Mouse (Mus musculus) hindbrain, embryonic 11.5 days (tissue): ENCODE measurements around the gene Srsf5. TPM values are rescaled to one million over a fixed set of nuclear protein-coding genes. Genes with fewer than 3 reads are reported as not detected.

ENCODE experiments used
- ATAC-seq: fragments of 200-750 bp; cut with Nextera tagmentation; 2 replicates; pipeline ENCODE4 v1.8.0; 2017; ENCODE audit warnings: mild to moderate bottlenecking, moderate TSS enrichment, moderate library complexity; ENCODE audit not compliant: low FRiP score
- DNase-seq: peaks from one replicate; pipeline ENCODE4 v3.0.0-alpha.2; 2015; ENCODE audit warnings: low spot score
- H3K27ac ChIP-seq: fragments of 300-500 bp; sonication (generic); 2 replicates; pipeline ENCODE4 v1.5.1; 2014; ENCODE audit warnings: mild to moderate bottlenecking, low read depth, low read length
- H3K27me3 ChIP-seq: fragments of 300-500 bp; sonication (generic); 2 replicates; pipeline ENCODE4 v1.6.1; 2014; ENCODE audit warnings: mild to moderate bottlenecking, low read length, moderate library complexity, mixed read lengths; ENCODE audit not compliant: control insufficient read depth, insufficient read depth
- H3K36me3 ChIP-seq: fragments of 300-500 bp; sonication (generic); 2 replicates; pipeline ENCODE4 v1.6.1; 2014; ENCODE audit warnings: mild to moderate bottlenecking, low read length, moderate library complexity, mixed read lengths; ENCODE audit not compliant: control insufficient read depth, insufficient read depth
- H3K4me1 ChIP-seq: fragments of 300-500 bp; sonication (generic); replicated peaks from 2 replicates; pipeline ENCODE4 v1.6.1; 2014; ENCODE audit warnings: low read length, mixed read lengths; ENCODE audit not compliant: control insufficient read depth, insufficient read depth
- H3K4me2 ChIP-seq: fragments of 300-500 bp; sonication (generic); replicated peaks from 2 replicates; pipeline ENCODE4 v1.6.1; 2014; ENCODE audit warnings: mild to moderate bottlenecking, low read depth, low read length
- H3K4me3 ChIP-seq: fragments of 300-500 bp; sonication (generic); 2 replicates; pipeline ENCODE4 v1.5.1; 2014; ENCODE audit warnings: low read depth, low read length
- H3K9ac ChIP-seq: fragments of 300-500 bp; sonication (generic); 2 replicates; pipeline ENCODE4 v1.6.1; 2014; ENCODE audit warnings: low read depth, low read length
- H3K9me3 ChIP-seq: fragments of 300-500 bp; sonication (generic); 2 replicates; pipeline ENCODE4 v1.6.1; 2016; ENCODE audit warnings: low read length; ENCODE audit not compliant: control insufficient read depth
- WGBS: fragments of 180-500 bp; shearing (Covaris S2); extraction: QIAGEN DNeasy Blood & Tissue Kit; methylation state at CpG from one replicate; pipeline ENCODE4 v1.1.7; 2014; 5-methylcytosine and 5-hydroxymethylcytosine counted together
- polyA plus RNA-seq: library from polyadenylated mRNA; unstranded; fragments of >200 nt; fragmentation: Nextera tagmentation; extraction: Ambion mirVana; gene quantifications from 2 replicates; pipeline ENCODE4 v1.2.1, GENCODE M21; 2014

Gene Srsf5
- polyA plus RNA-seq, 1 experiment from 2014 or later: 291 TPM

DNA sequence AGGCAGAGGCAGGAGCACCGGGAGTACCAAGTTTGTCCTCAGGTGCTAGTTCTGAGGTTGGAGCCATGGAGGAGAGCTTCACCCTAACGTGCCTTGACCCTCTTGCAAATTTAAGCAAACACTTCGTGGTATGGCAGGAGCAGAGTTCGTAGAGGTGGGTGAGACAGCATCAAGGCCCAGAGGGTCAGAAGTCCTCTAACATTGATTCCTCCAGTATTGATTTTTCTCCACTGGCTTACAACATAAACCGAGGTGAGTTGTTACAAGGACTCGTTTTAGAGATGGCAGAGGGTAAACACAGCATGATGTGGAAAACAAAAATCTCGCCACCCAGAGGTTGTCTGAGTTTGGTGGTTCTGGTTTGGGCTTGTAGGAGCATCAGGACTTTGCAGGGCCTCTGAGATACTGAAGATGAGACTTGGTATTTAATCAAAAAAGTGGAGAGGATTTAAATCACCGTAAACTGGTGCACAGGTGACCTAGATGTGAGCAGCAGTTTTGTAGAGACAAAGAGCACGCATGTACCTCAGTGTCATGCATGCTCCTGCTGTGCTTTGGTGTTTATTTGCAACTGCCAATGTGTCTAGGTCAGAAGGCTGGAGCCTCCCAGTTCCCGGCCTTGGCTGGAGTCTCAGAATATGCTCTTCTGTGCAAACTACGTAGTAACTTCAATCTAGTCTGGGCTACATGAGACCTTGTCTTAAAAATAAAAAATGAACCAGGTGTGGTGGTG is 30.8 kb downstream of the Srsf5 start:
- Histone ChIP-seq H3K9me3 (no peaks in the 10 kb centered on the region), H3K27me3 (no peaks in the 10 kb centered on the region), H3K36me3 (no peaks in the 10 kb centered on the region), H3K4me2 (no peak overlapping the region), H3K4me1 (no peaks in the 10 kb centered on the region), H3K9ac (no peak overlapping the region), H3K27ac (no peak overlapping the region), H3K4me3 (no peak overlapping the region)
- ATAC-seq (no peak), DNase-seq (no peak)
- 88% methylated on average over 11 of the region's 11 CpGs for WGBS

DNA sequence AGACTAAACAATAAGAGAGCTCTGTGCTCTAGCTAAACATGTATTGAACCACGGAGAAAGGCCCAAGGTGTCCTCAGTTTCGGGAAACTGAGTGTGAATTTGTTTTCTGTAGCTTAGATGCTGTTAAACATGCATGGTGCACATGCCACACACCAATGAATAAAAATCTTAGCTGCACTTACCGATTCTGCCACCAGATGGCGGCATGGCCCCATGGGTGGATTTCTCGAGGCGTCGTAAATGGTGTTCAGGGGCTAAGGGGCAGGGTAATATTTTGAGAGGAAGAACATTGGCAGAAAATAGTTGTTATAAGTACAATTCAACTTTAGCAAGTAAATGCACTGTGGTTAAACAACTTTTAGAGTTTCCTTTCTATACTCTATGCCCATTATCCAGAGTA is 37.0 kb downstream of the Srsf5 start:
- no peaks in the 10 kb centered on the region for H3K4me1 ChIP-seq
- H3K27ac ChIP-seq: no peak overlapping the region
- WGBS: 1% methylated on average over 7 of the region's 7 CpGs
- ATAC-seq: no peak
- no peak overlapping the region for H3K4me3 ChIP-seq
- H3K9ac ChIP-seq: no peak overlapping the region
- H3K4me2 ChIP-seq: no peak overlapping the region
- peak; percentile 91 for DNase-seq
- H3K36me3 ChIP-seq: no peaks in the 10 kb centered on the region
- H3K9me3 ChIP-seq: no peaks in the 10 kb centered on the region
- no peaks in the 10 kb centered on the region for H3K27me3 ChIP-seq

DNA sequence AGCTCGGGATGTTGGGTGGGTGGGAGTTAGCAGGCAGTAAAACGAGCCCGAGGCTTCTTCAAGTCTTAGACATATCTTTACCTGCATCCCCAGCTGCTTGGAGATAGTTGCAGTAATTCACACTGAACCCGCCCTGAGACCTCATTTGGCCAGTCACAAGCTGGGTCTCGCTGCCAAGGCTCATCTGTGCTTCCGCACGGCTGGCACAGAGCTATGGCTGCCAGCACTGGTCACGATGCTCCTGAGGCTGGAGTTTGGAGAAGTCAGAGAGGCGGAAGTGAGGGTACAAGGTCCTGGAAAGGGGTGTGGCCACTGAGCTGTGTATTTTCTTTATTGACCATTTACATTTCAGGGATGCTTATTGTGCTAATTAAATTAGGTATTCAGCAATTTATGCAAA is 38.4 kb downstream of the Srsf5 start:
- no peak for DNase-seq
- 84% methylated on average over 9 of the region's 9 CpGs for WGBS
- Histone ChIP-seq H3K4me2 (no peak overlapping the region), H3K27me3 (no peaks in the 10 kb centered on the region), H3K9ac (no peak overlapping the region), H3K27ac (no peak overlapping the region), H3K9me3 (no peaks in the 10 kb centered on the region), H3K4me3 (no peak overlapping the region), H3K4me1 (no peaks in the 10 kb centered on the region), H3K36me3 (no peaks in the 10 kb centered on the region)
- ATAC-seq: no peak

DNA sequence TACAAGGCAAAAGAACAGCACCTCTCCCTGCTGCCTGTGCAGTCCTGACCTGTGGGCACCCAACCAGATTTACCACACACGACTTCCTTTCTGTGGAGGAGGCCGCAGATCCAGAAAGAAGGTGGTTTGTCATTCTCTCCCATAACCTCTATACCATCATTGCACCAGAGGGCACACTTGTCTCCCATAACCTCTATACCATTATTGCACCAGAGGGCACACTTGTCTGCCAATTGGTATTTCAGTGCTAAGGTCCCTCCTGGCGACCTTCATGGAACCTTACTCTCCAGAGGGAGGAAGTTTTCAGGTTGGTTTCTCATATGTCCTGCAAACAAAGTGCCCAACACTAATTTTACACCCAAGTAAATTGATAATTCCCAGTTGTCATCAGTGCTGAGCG is 41.3 kb downstream of the Srsf5 start:
- H3K27me3 ChIP-seq: no peaks in the 10 kb centered on the region; the same call in 1 of the 2 replicates
- H3K27ac ChIP-seq: no peak overlapping the region
- no peak overlapping the region for H3K4me3 ChIP-seq
- H3K4me1 ChIP-seq: 0 out of 2 replicates have a peak, but pooled peaks cover 2% of the 10 kb centered on the region
- H3K4me2 ChIP-seq: no peak overlapping the region
- 86% methylated on average over 4 of the region's 4 CpGs for WGBS
- ATAC-seq (no peak), DNase-seq (no peak)
- no peak overlapping the region for H3K9ac ChIP-seq
- H3K36me3 ChIP-seq: no peaks in the 10 kb centered on the region
- no peaks in the 10 kb centered on the region for H3K9me3 ChIP-seq

DNA sequence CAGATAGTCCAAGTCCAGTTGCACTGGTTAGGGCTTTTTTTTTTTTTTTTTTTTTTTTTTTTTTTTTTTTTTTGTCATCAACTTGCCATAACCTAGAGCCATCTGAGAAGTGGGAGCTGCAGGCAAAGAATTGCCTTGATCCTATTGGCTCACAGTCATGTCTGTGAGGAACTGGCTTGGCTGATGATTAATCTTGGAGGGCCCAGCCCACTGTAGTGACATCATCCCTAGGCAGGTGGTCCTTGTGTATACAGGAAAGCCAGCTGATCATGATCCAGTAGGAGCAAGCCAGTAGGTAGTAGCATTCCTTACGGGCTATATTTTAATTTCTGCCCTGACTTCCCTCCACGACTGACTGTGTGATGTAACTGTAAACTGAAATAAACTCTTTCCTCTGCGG is 43.0 kb downstream of the Srsf5 start:
- ATAC-seq: no peak
- no peak for DNase-seq
- 87% methylated on average over 3 of the region's 3 CpGs for WGBS

DNA sequence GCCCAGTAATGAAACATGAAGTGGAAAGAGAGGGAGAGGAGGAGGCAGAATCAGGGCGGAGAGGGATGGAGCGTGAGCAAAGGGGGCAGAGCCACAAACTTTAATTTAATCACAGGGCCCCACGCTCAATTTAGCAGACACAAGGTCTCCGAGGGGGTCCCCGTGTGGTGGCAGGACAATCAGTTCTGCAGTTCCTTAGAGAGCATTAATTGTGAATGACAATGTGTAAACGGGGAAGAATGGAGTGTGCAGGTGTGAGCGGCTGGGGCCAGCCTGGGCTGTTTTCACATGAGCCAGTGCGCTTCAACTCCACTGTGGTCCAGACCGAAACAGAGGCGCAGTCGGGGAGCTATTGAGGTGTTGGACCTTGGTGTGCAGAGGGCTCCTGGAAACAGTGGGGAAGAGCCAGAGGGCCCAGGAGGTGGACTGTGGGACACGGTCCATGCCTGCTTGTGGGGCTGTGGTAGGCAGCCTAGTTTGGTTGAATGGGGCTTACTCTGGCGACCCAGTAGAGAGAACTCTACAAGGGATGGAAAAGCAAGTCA is 45.7 kb downstream of the Srsf5 start:
- WGBS: 58% methylated on average over 13 of the region's 13 CpGs
- H3K4me2 ChIP-seq: no peak overlapping the region
- H3K4me1 ChIP-seq: 0 out of 2 replicates have a peak, but pooled peaks cover 2% of the 10 kb centered on the region
- H3K27ac ChIP-seq: no peak overlapping the region
- no peak for DNase-seq
- no peaks in the 10 kb centered on the region; the same call in 1 of the 2 replicates for H3K27me3 ChIP-seq
- no peak; the same call in 1 of the 2 replicates for ATAC-seq
- no peak overlapping the region for H3K9ac ChIP-seq
- H3K36me3 ChIP-seq: no peaks in the 10 kb centered on the region
- H3K4me3 ChIP-seq: no peak overlapping the region
- no peaks in the 10 kb centered on the region; the same call in 1 of the 2 replicates for H3K9me3 ChIP-seq

More for the DNA sequence above, 43.0 kb downstream of the Srsf5 start:
- Histone ChIP-seq H3K27ac (no peak overlapping the region), H3K27me3 (no peaks in the 10 kb centered on the region; the same call in 1 of the 2 replicates), H3K4me3 (no peak overlapping the region), H3K9ac (no peak overlapping the region), H3K9me3 (no peaks in the 10 kb centered on the region), H3K4me2 (no peak overlapping the region), H3K4me1 (0 out of 2 replicates have a peak, but pooled peaks cover 2% of the 10 kb centered on the region), H3K36me3 (no peaks in the 10 kb centered on the region)

DNA sequence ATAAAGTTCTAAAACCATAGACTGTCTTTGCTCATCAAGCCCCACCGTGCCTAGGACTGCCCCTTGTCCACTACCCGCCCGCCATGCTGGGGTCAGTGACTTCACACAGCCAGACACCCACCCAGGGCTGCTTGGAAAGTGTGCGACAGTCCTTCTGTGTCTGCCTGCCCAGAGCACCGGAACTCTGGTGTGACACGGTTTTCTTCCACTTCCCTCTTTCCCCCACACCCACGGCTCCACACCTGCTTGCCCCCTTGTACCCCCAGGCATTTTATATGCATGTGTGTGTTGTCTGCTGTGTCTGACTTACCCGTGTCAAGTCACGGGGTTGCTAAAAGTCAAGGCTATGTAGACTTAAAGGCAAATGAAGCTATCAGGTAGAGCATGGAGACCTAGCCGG is 46.5 kb downstream of the Srsf5 start:
- H3K4me2 ChIP-seq: no peak overlapping the region
- DNase-seq: no peak
- H3K27me3 ChIP-seq: no peaks in the 10 kb centered on the region; the same call in 1 of the 2 replicates
- no peak for ATAC-seq
- H3K27ac ChIP-seq: no peak overlapping the region
- H3K9me3 ChIP-seq: no peaks in the 10 kb centered on the region; the same call in 1 of the 2 replicates
- no peak overlapping the region for H3K4me3 ChIP-seq
- H3K36me3 ChIP-seq: no peaks in the 10 kb centered on the region
- H3K4me1 ChIP-seq: 0 out of 2 replicates have a peak, but pooled peaks cover 2% of the 10 kb centered on the region
- no peak overlapping the region for H3K9ac ChIP-seq
- 85% methylated on average over 10 of the region's 10 CpGs for WGBS

DNA sequence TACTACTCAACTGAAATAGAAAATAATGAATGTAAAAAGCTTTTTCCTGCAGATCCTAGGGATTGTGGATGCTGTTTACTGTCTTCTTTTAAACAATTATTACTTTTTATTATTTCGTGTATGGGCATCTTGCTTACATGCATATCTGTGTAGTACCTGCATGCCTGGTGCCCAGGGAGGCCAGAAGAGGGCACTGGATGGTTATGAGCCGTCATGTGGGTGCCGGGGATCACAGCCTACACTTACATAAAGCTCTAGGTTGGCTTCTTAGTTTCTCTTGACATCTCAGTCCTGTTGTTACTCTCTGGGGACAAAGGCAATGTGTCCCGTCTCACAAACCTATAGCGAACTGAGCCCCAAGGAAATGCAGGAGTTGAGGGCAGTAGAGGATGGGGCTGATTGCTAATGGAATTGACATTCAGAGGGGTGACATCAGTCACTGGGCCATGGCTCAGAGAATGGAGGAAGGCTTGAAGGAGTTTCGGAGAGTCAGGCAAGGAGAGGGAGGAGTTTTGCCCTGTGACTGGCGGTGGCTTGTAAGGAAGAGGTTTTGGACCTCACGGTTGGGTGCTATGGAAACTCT is 47.3 kb downstream of the Srsf5 start:
- Histone ChIP-seq H3K9me3 (no peaks in the 10 kb centered on the region; the same call in 1 of the 2 replicates), H3K4me2 (no peak overlapping the region), H3K36me3 (no peaks in the 10 kb centered on the region), H3K9ac (no peak overlapping the region), H3K27me3 (no peaks in the 10 kb centered on the region; the same call in 1 of the 2 replicates), H3K4me1 (0 out of 2 replicates have a peak, but pooled peaks cover 2% of the 10 kb centered on the region), H3K4me3 (no peak overlapping the region), H3K27ac (no peak overlapping the region)
- DNase-seq (no peak), ATAC-seq (no peak)
- 85% methylated on average over 8 of the region's 8 CpGs for WGBS
